24 mouse cellular contexts compared by ENCODE assay signal in genomic region chr4:118354289-118354688, GRCm38 (mm10).
"Had no signal": no experiment of that assay in that cellular context is flagged by ENCODE, and none has a peak within 500 bp of the region (broad histone marks: within the 10 kb centered on the region; RNA-seq: fewer than 3 reads in every experiment).

No protein-coding gene starts in this region.

- H3K36me3 ChIP-seq: heart, embryonic 10.5 days; heart, embryonic 12.5 days; hindbrain, embryonic 13.5 days; hindbrain, embryonic 15.5 days; kidney, embryonic 15.5 days; limb, embryonic 10.5 days; limb, embryonic 12.5 days; liver, embryonic 15.5 days had no signal

- H3K9me3 ChIP-seq: heart, embryonic 10.5 days; heart, embryonic 12.5 days; hindbrain, embryonic 13.5 days; hindbrain, embryonic 15.5 days; kidney, embryonic 15.5 days; limb, embryonic 10.5 days; limb, embryonic 12.5 days had no signal

- H3K4me3 ChIP-seq: gastrocnemius, adult 2 months; heart, embryonic 10.5 days; heart, embryonic 12.5 days; hindbrain, embryonic 13.5 days; hindbrain, embryonic 15.5 days; kidney, embryonic 15.5 days; layer of hippocampus, adult 2 months; left cerebral cortex, adult 2 months; limb, embryonic 10.5 days; limb, embryonic 12.5 days; liver, embryonic 15.5 days had no signal

- H3K4me2 ChIP-seq: heart, embryonic 12.5 days; hindbrain, embryonic 13.5 days; hindbrain, embryonic 15.5 days; kidney, embryonic 15.5 days; limb, embryonic 12.5 days; liver, embryonic 15.5 days had no signal

- H3K27ac ChIP-seq: gastrocnemius, adult 2 months; heart, embryonic 10.5 days; hindbrain, embryonic 13.5 days; hindbrain, embryonic 15.5 days; hindbrain, postnatal 0 days; kidney, embryonic 15.5 days; kidney, postnatal 0 days; layer of hippocampus, adult 2 months; left cerebral cortex, adult 2 months; limb, embryonic 10.5 days; limb, embryonic 12.5 days; liver, embryonic 15.5 days had no signal

- DNase-seq: gastrocnemius, adult 2 months; gastrocnemius, postnatal 10 days; gastrocnemius, postnatal 25 days; heart, adult 18-20 months; heart, postnatal 10 days; heart, postnatal 36 days; kidney, adult 11 months; kidney, adult 2 months; kidney, adult 9 months; kidney, postnatal 25 days; kidney, postnatal 4 days had no signal

- H3K27me3 ChIP-seq: heart, embryonic 12.5 days; hindbrain, embryonic 13.5 days; hindbrain, embryonic 15.5 days; kidney, embryonic 15.5 days; limb, embryonic 12.5 days; liver, embryonic 15.5 days had no signal

- H3K9ac ChIP-seq: heart, embryonic 12.5 days; hindbrain, embryonic 13.5 days; hindbrain, embryonic 15.5 days; kidney, embryonic 15.5 days; limb, embryonic 12.5 days; liver, embryonic 15.5 days had no signal

- ATAC-seq: hindbrain, postnatal 0 days; intestine, embryonic 16.5 days had no signal
